Mouse (Mus musculus) right cerebral cortex, adult 2 months (tissue): ENCODE data around the gene Cdk2.
A peak's percentile ranks its signal among the peaks of the same experiment; 100 is the strongest.
"Not testable (repeated sequence)": the region's sequence is repeated elsewhere in the genome, so short reads cannot be mapped to it uniquely, and the experiment has no call there.

Experiments
- DNase-seq, 2 experiments: peaks; one replicate each; pipeline ENCODE4 v3.0.0; 2021 to 2022; ENCODE audit warnings: low spot score in 2 of 2

Gene Cdk2

DNA sequence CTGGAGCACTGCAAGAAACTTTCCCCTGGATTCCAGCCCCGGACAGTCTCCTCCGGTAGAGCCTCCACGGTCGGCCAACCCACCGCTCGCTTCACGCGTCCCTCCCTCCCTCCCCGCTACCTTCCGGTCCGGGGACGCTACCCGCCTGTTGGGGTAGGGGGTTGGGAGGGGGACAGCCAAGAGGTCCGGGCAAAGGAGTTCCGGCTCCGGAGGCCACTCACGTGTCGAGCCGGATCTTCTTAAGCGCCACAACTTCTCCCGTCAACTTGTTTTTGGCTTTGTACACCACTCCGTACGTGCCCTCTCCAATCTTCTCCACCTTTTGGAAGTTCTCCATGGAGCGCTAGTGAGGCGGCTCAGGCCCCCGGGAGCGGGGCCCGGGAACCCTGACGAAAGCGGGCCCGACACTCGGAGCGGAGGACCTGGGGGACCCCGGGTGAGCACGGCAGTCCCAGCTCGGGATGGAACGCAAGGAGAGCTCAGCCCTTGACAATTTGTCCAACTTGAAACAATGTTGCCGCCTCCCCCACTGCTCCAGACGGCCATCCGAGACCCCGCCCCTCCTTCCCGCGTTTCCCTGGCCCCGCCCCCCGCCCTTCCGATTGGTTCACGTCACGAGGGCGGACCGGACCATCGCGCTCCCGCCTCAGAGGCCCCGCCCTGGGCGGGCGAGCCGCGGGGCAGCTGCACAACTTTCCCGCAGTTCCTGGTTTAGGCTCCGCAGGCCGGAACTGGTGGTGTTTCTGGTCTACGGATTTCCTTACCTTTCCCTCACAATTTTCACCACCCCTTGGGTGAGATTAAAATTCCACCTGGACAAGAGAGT, at the start of gene Cdk2:
Gene Cdk2, minus strand, starts transcription at position 541 of the 826 bp plus-strand sequence.
- peak; percentile 75 to 79 for DNase-seq

DNA sequence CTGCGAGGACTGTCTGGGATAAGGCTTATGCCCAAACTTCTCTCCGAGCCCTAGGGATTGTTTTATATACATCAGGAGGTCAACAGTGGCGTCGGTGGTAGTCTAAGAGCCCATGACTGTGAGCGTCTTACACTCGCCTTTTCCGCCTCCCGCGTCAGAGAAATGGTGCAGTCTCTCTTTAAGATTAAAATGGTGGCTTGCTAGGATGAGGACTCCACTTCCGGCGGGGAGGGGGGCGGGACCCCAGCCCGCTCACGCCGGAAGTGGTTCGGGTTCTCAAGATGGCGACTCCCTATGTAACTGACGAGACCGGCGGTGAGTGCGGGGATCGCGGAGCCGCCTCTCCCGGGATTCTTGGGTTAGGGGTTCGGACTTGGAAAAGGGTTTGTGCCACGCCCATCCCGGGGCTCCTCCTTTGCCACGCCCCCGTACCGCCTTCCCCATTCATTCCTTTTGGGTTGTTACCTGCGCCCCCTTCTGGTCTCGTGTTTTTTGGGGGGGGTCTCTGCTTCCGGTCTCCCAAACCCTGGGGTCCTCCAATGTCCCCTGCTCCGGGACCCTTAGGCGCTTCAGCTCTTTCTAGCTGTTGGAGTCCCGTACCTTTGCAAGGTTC, 43.5 kb upstream of the Cdk2 start:
- DNase-seq: peak; percentile 70 to 86

DNA sequence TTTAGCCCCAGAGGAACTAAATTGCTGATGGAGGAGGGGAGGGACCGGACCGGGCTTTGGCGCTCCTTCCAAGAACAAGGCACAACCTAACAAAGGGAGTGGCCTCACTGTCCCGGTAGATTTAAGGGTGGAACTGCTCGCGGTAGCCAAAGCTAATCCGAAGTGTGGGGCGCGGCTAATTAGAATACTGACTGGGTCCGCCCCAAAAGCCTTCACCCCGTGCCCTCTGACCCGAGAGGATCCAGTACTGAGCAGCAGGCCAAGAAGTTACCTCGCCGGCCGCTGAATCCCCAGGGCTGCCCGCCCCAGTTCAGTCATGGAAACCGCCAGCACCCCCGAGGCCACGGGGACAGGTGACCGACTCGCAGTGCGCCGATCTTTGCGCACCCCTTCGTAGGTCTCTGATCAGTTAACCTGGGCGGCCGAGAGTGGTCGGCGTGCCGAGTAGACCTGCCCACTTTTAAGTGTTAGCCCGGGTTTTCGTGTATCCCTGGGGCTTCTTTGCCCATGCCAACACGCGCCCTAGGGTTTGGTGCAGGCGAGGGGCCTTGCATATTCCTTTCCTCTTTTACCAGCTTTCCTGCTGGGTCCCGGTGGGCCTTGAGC, 42.9 kb upstream of the Cdk2 start, which contains the start of gene Pym1:
Gene Pym1, plus strand, starts transcription at position 244 of the 606 bp plus-strand sequence.
- no peak for DNase-seq

DNA sequence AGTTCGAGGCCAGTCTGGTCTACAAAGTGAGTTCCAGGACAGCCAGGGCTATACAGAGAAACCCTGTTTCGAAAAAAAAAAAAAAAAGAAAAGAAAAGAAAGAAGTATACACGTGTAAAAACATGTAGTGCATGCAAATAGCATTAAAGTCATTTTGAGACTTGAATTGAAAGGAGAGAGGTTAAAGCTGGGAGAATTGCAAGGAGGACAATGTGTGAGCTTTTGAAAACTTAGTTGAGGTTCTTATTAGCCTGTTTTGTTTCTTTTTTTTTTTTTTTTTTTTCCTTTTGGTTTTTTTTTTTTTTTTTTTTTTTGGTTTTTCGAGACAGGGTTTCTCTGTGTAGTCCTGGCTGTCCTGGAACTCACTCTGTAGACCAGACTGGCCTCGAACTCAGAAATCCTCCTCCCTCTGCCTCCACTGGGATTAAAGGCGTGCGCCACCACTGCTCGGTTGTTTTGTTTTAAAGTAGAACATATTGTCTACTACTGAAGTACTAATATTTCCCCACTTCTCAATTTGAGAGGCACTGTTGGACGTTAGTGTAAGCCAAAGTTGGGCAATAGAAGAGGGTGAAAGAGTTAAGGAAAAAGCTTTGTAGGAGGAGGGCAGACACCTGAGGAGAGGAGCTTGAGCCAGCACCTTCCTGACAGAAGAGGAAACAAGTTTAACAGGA, 42.3 kb upstream of the Cdk2 start:
- no peak for DNase-seq

DNA sequence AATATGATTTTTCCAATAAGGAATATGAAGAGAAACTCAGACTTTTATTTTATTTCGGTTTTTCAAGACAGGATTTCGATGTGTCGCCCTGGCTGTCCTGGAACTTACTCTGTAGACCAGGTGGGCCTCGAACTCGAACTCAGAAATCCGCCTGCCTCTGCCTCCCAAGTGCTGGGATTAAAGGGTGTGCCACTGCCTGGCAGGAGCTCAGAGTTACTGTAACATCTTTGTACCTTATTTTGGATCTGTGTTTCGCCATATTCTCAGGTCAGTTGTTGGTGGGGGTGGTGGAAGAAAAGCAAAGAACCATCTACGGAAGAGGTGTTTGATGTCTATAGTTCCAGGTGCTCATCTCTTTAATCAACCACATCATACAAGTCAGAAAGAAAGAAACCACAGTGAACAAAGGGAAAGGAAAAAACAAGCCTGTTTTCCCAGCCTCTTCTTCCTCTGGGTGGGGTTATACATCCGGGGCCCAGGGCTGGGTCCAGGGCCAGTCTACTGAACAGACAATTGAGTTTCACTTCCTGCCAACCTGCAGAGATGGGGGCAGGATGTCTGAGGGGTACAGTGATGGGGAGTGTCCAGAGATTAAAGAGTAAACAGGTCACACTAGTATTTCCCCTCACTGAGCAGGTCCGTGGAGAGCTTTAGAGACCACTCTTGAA, 41.2 kb upstream of the Cdk2 start:
- no peak for DNase-seq

DNA sequence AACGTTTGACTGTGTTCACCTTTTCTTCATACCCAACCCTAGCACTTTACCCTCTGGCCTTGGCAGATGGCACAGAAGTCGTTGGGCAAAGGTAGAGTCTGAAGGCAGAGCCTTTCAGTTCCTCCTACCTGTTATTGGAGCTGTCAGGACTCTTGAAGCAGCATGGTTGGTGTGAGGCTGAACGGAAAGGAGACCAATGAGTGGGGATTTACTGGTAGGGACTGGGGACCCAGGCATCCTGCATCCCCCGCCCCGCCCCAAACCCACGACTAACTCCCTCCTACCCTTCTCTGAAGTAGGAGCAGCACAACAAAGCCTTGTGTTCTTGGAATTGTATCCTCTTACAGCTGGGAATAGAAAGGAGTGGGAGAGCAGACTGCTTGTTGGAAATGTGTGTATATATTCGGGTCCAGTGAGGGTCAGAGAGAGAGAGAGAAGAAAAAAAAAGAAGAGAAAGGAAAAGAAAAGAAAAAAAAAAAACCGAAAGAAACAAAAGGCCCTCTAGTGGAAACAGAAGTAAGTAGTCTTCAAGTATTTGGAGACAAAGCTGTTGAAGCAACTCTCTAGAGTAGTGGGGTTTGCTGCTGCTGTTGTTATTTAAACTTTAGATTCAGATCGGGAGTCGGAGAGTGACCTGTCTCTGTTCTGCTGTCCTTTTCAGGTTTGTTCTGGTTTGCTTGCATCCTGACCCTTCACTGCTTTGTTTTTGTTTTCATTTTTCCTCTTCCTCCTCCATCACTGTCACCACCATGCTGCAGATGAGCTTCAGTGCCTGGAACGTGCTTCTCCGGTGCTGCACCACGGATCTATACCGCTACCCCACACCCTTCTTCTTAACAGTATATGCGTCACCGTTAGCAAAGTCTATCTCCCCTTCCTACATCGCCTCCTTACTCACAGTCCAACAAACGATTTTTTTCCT, 40.1 kb upstream of the Cdk2 start, which contains the start of gene Dgka:
Gene Dgka, minus strand, starts transcription at position 176 of the 922 bp plus-strand sequence.
- DNase-seq: no peak

DNA sequence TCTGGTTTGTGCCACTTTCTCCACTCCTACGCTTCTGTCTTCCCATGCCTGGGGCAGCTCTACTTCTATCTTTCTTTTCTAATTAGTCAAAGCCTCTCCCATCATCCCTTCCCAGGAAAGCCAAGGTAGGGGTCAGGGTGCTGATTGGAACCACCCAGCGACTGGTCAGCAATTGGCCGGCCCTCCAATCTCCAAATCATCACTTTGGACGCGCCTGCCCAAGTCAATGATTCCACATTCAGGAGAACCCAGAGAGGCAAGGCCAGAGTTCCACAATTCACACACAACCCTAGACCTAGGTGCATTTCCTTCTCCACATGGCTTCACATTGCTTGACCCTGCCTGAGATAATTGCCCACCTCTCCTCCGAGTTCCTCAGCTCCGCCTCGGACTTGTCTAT, 39.4 kb upstream of the Cdk2 start:
- peak in 1 of 2 experiments; percentile 25 for DNase-seq

DNA sequence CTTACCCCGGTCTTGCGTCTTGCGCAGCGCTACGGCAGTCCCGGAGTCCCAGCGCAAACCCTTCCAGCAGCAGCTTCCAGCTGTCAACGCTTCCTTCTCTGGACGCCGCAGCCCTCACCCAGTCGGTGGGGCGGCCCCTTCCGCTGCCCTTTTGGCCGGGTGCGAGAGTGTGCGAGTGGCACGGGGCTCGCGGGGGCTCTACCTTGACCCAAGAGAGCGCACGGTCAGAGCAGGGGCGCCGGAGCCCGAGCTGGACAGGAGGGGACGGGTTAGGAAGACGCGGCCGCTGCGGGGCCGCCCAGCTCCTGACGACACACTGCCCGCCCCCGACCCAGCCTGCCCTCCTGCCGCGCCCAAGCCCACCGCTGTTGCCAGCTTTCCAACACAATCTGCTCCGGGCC, 39.0 kb upstream of the Cdk2 start:
- DNase-seq: peak; percentile 45 to 55

DNA sequence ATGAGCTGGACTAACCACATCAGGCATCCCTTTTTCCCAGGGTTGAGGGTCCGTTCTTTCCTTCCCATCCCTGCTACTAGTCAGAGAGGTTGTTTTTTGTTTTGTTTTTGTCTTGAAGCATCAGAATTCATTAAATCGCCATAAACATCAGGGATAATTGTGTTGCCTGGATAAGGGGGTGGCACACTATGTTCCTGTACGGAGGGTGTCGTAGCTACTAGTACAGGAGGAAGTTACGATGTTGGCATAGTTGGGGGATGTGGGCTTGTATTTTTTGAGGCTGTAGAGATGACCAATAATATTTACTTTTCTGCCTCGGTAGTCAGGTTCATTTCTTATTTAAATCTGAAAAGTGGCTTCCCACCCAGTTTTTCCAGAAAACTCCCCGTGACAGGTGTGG, 38.4 kb upstream of the Cdk2 start:
- DNase-seq: no peak

DNA sequence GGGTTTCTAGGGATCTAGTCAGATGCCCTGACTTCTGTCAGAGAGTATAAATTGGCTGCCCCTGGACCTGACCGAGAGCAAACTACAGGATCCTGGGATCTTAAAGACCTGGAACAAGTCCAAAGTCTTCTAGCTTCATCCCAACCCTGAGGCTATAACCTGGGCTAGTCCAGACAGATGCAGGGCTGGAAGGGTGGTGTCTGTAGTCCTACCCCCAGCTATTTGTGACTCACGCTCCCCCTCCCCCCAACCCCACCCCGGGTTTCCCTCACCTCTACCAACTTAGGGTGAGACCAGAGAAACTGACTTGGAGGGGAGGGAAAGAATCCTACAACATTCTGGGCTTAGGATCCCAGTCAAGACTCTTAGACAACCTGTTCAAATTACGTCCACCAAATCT, 37.8 kb upstream of the Cdk2 start:
- no peak for DNase-seq

DNA sequence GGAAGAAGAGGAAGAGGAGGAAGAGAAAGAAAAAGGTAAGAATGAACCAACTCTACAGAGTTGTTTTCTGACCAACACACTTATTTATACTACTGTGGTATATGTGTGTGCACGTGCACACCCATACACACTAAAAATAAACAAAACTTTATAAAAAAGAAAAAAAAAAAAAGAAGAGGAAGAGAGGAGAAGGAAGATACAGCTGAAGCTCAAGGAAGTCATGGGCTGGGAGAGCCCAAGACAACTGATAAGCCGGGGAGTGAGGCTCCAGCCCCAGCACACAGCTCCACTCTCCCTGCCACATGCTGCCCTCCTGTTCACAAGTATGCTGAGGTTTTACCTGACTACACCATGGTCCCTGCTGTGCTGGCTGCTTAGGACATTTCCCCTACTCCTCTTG, 35.5 kb upstream of the Cdk2 start:
- no peak for DNase-seq

DNA sequence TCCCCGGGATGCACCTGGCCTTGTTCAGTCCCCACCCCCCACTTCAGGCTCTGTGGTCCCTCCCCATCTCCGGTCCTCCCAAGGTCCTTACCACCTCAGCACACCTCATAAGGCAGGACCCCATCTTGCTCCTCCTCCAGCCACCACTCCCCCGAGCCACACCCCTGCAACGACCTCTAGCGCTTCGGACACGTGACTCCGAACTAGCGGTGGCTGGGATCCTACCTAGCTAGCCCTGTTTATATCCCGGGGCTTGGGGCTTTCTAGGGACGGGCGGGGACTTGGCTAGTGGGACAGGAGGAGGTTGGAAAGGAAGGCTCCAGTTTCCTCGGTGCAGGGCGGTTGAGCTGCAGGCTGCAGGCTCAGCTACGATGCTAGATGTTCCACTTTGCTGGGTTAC, 32.6 kb upstream of the Cdk2 start:
- DNase-seq: no peak

DNA sequence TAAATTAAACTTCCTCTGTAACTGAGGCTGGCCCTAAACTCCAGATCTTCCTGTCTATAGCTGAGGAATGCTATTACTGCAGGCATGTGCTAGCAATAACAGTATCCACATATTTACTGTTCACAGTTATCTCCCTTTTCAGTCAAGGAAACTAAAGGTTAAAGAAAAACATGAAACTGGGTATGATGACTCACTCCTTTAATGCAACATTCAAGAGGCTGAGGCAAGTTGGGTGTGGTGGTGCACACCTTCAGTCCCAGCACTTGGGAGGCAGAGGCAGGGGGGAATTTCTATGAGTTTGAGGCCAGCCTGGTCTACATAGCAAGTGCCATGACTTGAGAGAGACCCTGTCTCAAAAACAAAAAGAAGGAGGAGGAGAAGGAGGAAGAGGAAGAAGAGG, 27.2 kb upstream of the Cdk2 start:
- no peak for DNase-seq

DNA sequence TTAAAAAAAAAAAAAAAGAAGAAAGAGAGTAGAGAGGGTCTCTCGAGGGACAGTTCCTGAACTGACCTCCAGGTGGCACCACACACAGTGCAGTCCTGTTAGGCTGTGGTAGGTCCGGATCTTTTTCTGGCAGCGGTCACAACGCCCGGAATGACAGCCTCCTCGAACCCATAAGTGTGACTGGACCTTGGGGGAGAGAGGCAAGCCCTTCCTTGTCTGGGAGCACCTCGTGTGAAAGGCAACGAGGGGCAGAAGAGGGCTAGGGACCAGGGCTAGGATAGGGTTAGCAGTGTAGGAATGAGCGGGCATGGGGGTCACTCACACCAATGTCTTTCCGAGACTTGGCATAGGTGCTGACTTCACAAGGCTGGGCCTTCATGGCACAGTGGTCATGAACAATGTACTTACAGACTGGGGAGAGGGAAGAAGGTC, 26.2 kb upstream of the Cdk2 start:
- DNase-seq: peak; percentile 63 to 68

DNA sequence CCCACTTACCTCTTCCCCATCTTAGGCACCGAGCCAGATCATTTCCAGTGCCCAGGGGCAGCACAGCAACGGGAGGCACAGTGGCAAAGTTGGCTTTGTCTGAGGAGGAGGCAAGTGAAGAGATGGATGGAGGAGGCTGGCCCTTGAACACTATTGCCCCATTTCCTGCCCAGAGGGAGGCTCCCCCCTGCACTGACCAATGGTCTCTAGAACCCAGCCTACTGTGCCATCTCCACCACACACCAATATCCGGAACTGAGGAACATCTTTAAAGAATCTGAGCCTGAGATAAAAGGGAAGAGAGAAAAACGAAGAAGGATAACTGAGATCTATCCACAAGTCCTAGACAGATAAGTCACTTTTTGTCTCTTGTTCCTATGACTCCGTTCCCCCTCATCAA, 23.2 kb upstream of the Cdk2 start:
- DNase-seq: no peak

DNA sequence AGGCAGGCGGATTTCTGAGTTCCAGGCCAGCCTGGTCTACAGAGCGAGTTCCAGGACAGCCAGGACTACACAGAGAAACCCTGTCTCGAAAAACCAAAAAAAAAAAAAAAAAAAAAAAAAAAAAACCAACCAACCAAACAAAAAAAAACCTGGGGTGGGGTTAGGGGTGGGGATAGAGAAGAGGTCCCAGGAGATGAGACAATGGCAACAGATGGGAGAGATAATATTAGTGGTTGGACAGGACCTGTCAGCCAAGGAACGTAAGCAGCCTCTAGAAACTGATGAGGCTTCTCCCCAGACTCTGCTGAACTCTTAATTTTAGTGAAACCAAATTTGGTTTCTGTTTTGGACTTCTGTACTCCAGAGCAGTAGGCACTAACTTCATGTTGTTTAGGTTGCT, 20.6 kb upstream of the Cdk2 start:
- DNase-seq: not testable (repeated sequence)

DNA sequence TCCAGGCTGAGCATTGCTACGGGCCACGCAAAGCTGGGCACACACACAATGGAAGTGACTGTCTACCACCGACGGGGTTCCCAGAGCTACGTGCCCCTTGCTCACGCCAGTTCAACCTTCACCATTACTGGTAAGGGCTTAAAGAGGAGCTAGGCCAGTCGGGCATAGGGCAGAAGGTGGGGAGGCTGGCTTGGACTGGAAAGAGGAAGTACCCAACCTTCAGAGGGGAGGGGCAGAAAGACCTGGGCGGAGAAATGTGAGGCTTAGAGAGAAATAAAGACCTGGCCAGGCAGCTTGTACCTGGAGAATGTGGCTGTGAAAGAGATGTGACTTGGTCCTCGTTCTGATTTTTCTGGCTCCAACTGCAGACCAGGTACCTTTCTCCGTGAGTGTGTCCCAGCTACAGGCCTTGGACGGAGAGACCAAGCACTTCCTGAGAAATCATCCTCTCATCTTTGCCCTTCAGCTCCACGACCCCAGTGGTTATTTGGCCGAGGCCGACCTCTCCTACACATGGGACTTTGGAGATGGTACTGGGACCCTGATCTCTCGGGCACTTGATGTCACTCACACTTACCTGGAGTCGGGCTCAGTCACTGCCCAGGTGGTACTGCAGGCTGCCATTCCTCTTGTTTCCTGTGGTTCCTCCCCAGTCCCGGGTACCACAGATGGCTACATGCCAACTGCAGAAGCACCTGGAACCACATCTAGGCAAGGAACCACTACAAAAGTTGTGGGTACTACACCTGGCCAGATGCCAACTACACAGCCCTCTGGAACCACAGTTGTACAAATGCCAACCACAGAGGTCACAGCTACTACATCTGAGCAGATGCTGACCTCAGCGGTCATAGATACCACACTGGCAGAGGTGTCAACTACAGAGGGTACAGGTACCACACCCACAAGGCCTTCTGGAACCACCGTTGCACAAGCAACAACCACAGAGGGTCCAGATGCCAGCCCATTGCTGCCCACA, 11.0 kb upstream of the Cdk2 start:
- no peak for DNase-seq

DNA sequence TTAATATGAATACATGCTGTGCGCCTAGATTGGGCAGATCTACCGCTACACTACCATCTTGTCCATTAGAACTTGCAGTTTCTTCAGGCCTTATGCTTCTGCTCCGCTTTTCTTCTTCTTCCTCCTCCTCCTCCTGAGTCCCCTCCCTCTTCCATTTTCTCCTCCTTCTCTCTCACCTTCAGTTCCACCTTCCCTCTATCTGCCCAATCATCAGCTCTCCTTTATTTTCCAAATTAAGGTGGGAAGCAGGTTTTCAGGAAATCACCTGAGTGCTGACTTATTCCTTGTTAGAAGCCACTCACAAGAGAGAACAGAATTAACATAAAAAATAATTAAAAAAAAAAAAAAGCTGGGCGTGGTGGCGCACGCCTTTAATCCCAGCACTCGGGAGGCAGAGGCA, 6.5 kb upstream of the Cdk2 start:
- DNase-seq: not testable (repeated sequence)

DNA sequence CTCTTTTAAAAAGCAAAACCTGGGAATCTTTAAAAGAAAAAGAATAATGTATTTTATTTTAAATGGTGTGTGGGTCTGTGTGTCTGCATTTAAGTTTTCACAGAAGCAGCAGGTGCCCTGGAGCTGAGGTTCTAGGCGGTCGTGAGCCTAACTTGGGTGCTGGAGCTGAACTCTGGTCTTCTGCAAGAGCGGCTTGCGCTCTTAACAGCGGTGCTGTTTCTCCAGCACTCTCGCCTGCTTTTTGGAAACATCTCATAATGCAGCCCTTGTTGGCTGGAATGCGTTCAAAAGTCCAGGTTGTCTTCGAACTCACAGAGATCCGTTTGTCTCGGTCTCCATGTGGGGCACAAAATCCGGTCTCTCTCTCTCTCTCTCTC, 474 bp upstream of the Cdk2 start:
- DNase-seq: no peak
